Mouse (Mus musculus) hindbrain, postnatal 0 days (tissue): ENCODE measurements at regions not wholly inside any gene's neighbourhood (a gene's known extent, or its start where the extent isn't known, plus 50 kb on each side); places are given as distances from the start of the nearest gene placed in this dataset.

Source experiments
- ATAC-seq: fragments of 200-750 bp; cut with Nextera tagmentation; 2 replicates; pipeline ENCODE4 v1.8.0; 2017; ENCODE audit warnings: mild to moderate bottlenecking, moderate TSS enrichment, moderate library complexity
- DNase-seq: peaks from one replicate; pipeline ENCODE4 v3.0.0-alpha.2; 2015; ENCODE audit warnings: low spot score
- H3K27ac ChIP-seq: fragments of 300-500 bp; sonication (generic); 2 replicates; pipeline ENCODE4 v1.5.1; 2014; ENCODE audit warnings: mild to moderate bottlenecking
- H3K27me3 ChIP-seq: fragments of 300-500 bp; sonication (generic); 2 replicates; pipeline ENCODE4 v1.6.1; 2014; ENCODE audit warnings: low read length, mixed read lengths; ENCODE audit not compliant: insufficient read depth
- H3K36me3 ChIP-seq: fragments of 300-500 bp; sonication (generic); 2 replicates; pipeline ENCODE4 v1.6.1; 2014; ENCODE audit warnings: low read length, mixed read lengths; ENCODE audit not compliant: insufficient read depth
- H3K4me1 ChIP-seq: fragments of 300-500 bp; sonication (generic); 2 replicates; pipeline ENCODE4 v1.6.1; 2014; ENCODE audit warnings: antibody characterized with exemption, low read length, mixed read lengths; ENCODE audit not compliant: insufficient read depth
- H3K4me2 ChIP-seq: fragments of 300-500 bp; sonication (generic); 2 replicates; pipeline ENCODE4 v1.6.1; 2014; ENCODE audit warnings: low read depth, mild to moderate bottlenecking, low read length, moderate library complexity, mixed read lengths
- H3K4me3 ChIP-seq: fragments of 300-500 bp; sonication (generic); 2 replicates; pipeline ENCODE4 v1.5.1; 2014; ENCODE audit warnings: low read length
- H3K9ac ChIP-seq: fragments of 300-500 bp; sonication (generic); replicated peaks from 2 replicates; pipeline ENCODE4 v1.6.1; 2014; ENCODE audit warnings: mild to moderate bottlenecking, low read length, moderate library complexity, mixed read lengths
- H3K9me3 ChIP-seq: fragments of 300-500 bp; sonication (generic); 2 replicates; pipeline ENCODE4 v1.6.1; 2016; ENCODE audit warnings: low read length, mixed read lengths
- CTCF ChIP-seq: IDR thresholded peaks from 2 replicates; pipeline ENCODE4 v1.5.1; 2016; ENCODE audit warnings: antibody characterized with exemption, control low read depth, low read depth
- WGBS: fragments of 180-500 bp; shearing (Covaris S2); extraction: QIAGEN DNeasy Blood & Tissue Kit; methylation state at CpG from one replicate; pipeline ENCODE4 v1.1.7; 2014; 5-methylcytosine and 5-hydroxymethylcytosine counted together

DNA sequence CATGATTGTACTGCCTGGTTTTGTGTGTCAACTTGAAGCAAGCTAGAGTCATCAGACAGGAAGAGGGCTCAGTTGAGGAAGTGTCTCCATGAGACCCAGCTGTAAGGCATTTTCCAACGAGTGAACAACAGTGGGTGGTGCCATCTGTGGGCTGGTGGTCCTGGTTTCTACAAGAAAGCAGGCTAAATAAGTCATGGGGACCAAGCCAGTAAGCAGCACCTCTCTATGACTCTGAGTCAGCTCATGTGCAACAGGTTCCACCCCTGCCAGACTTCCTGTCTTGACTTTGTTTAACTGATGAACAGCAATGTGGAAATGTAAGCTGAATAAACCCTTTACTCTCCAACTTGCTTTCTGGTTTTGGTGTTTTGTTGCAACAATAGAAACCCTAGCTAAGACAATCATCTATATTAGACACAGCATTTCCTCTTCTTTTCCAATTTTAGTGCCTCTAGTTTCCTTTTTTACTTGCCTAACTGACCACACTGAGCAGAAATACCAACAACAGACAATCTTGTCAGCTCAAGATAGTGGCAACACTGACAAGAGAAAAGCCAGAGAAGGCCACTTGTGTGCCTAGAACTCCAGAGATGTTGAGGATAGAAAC is 231.5 kb upstream of the Ptger4 start:
- H3K9ac ChIP-seq: no peak overlapping the region
- no peak overlapping the region for H3K4me2 ChIP-seq
- H3K36me3 ChIP-seq: no peaks in the 10 kb centered on the region
- no peak for ATAC-seq
- no peak overlapping the region for H3K4me3 ChIP-seq
- DNase-seq: no peak
- no peaks in the 10 kb centered on the region for H3K9me3 ChIP-seq
- H3K4me1 ChIP-seq: no peaks in the 10 kb centered on the region
- H3K27me3 ChIP-seq: no peaks in the 10 kb centered on the region
- no peak overlapping the region for H3K27ac ChIP-seq
- no peak for TF ChIP-seq CTCF
- 50% methylated on average over 1 of the region's 1 CpGs for WGBS

DNA sequence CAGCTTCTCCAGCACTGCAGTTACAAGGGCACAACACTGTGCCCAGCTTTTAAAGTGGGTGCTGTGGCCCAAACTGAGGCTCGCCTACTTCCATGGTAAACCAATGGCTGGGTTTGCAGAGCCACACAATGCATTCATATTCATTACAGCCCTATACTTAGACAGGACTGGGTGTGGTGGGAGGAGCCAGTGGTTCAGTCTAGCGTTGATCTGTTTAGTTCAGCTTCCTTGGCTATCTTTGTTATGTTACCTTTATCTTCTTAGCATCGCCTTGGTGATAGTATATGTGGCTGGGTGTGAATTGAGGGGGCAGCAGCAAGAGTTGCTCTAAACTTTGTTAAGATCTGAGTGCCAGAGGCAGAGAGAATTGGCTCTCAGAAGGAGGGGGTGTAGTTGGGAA is 249.3 kb upstream of the Ptger4 start:
- no peak for DNase-seq
- Histone ChIP-seq H3K9ac (no peak overlapping the region), H3K9me3 (no peaks in the 10 kb centered on the region), H3K36me3 (no peaks in the 10 kb centered on the region), H3K4me3 (no peak overlapping the region), H3K4me1 (no peaks in the 10 kb centered on the region), H3K27ac (no peak overlapping the region), H3K27me3 (no peaks in the 10 kb centered on the region), H3K4me2 (no peak overlapping the region)
- no peak for ATAC-seq
- WGBS: 75% methylated on average over 3 of the region's 3 CpGs
- TF ChIP-seq CTCF: no peak

DNA sequence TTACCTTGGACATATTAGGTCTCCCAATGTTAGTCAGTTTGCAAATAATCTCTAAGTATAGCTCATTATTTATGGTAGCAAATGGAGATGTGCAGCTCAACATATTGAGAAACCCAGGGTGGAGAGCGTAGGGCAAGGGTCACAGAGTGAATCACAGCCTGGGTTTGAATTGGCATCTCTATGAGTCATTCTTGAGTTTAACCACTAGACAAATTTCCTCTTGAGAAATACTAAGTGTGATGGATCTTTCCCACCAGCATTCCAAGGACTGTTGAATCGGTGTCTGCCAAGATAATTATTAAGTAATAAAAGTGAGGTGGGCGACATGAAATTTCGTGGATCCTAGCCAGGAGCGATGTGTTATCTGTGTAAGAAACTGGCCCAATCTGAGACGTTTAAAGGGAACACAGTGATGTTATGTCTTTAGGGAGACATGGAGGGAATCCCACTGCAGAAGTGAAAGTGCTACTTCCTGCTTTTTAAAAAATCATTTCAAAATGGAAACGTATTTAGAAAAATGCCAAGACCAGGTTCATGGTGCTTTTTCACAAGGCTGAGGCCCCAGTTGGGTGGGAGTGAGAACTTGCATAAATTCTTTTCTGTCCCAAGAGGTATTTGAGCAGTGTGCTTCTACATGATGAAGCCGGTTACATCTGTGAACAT is 251.3 kb upstream of the Ptger4 start:
- no peak overlapping the region for H3K4me3 ChIP-seq
- H3K4me2 ChIP-seq: no peak overlapping the region
- ATAC-seq (no peak), DNase-seq (no peak)
- no peaks in the 10 kb centered on the region for H3K9me3 ChIP-seq
- H3K36me3 ChIP-seq: no peaks in the 10 kb centered on the region
- 86% methylated on average over 8 of the region's 8 CpGs for WGBS
- TF ChIP-seq CTCF: no peak
- no peak overlapping the region for H3K9ac ChIP-seq
- no peak overlapping the region for H3K27ac ChIP-seq
- H3K27me3 ChIP-seq: no peaks in the 10 kb centered on the region
- no peaks in the 10 kb centered on the region for H3K4me1 ChIP-seq

DNA sequence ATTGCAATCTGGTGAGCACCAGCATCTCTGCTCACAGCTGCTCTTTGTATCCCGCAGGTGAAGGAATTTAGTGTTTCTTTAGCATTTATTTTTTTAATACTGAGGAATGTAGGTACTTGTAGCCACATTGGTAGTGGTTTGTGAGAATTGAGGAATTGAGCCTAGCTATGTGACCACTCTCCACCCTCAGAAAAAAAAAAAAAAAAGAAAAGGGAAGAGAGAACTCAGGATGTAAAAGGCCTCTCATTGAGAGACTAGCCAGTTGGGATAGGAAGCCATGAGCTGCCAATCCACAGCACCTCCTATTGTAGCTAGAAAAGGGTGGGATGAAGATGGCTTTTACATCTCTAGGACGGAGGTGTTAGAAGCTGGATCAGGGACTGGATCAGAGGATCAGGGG is 252.0 kb upstream of the Ptger4 start:
- no peak overlapping the region for H3K4me2 ChIP-seq
- no peaks in the 10 kb centered on the region for H3K9me3 ChIP-seq
- H3K4me3 ChIP-seq: no peak overlapping the region
- H3K27me3 ChIP-seq: no peaks in the 10 kb centered on the region
- no peak for DNase-seq
- H3K9ac ChIP-seq: no peak overlapping the region
- 92% methylated on average over 2 of the region's 2 CpGs for WGBS
- ATAC-seq: no peak
- H3K4me1 ChIP-seq: no peaks in the 10 kb centered on the region
- no peaks in the 10 kb centered on the region for H3K36me3 ChIP-seq
- TF ChIP-seq CTCF: no peak
- no peak overlapping the region for H3K27ac ChIP-seq

DNA sequence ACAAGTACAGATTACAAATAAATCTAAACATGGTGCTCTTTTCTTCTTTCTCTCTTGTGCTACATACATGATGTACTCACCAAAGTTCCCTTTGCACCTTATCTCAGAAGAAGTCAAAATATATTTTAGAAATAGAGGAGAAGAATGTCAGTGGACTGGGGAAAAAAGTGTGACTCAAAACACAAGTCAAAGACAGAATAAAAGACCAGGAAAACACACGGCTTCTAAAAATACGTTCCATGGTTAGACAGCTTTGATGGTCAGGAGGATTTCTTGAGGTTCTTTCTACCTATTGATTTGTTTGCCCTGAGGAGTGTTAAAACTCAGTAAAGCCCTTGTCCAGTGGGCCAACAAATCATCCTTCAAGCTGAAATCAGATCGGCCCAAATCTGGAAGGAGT is 260.5 kb upstream of the Ptger4 start:
- DNase-seq (no peak), ATAC-seq (no peak)
- H3K4me3 ChIP-seq: no peak overlapping the region
- H3K4me1 ChIP-seq: no peaks in the 10 kb centered on the region
- no peaks in the 10 kb centered on the region for H3K36me3 ChIP-seq
- H3K9ac ChIP-seq: no peak overlapping the region
- H3K4me2 ChIP-seq: no peak overlapping the region
- no peak overlapping the region for H3K27ac ChIP-seq
- 88% methylated on average over 3 of the region's 3 CpGs for WGBS
- no peak for TF ChIP-seq CTCF
- H3K9me3 ChIP-seq: no peaks in the 10 kb centered on the region
- no peaks in the 10 kb centered on the region for H3K27me3 ChIP-seq

DNA sequence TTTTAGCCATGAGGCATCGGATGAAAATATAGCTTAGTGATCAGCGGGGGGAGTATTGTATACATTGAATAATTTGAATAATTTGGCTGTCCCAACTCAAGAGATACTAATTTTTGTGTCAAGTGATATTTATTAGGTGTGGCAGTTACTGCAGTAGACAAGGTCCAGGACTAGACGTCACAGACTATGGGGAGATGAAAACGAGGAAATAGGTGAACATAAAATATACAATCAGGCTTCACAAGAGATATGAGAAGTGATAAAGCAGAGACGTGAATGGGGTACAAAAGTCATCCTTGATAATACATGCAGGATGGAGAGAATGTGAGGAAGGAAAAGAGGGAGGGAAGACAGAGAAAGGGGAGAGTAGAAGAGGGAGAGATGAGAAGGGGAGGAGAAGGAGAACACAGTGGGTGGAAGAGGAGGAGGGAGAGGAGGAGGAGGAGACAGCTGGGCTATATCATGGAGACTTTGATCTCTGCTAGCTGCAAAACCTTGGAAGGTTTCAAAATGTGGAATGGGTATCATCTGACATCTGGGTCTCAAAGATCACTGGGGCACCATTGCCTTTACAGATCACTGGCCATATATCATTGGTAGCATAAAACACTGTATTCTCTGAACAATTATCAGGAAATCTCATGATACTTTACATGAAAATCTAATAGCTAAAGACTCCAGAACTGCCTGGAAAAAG is 263.0 kb upstream of the Ptger4 start:
- Histone ChIP-seq H3K4me2 (no peak overlapping the region), H3K4me3 (no peak overlapping the region), H3K9me3 (no peaks in the 10 kb centered on the region), H3K27ac (no peak overlapping the region), H3K27me3 (no peaks in the 10 kb centered on the region), H3K9ac (no peak overlapping the region), H3K36me3 (no peaks in the 10 kb centered on the region), H3K4me1 (no peaks in the 10 kb centered on the region)
- no peak for TF ChIP-seq CTCF
- no peak for DNase-seq
- 90% methylated on average over 5 of the region's 5 CpGs for WGBS
- no peak for ATAC-seq

DNA sequence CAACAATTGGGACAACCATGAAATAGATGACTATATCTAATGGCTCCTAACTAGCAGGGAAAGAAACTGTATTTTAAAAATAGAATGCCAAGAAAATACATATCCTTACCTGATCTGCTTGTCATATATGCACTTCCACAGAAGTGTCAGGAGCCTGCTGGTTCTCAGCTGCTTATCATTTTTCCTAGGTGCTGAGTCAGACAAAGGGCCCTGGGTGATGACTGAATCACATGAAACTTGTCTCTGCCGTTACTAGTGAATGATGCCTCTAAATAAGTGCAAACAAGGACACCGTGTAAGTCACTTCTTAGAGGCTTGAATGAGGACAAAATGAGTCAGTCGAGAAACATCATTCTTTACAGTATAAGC is 263.5 kb upstream of the Ptger4 start:
- no peaks in the 10 kb centered on the region for H3K4me1 ChIP-seq
- H3K9ac ChIP-seq: no peak overlapping the region
- DNase-seq (no peak), ATAC-seq (no peak)
- H3K36me3 ChIP-seq: no peaks in the 10 kb centered on the region
- H3K4me2 ChIP-seq: no peak overlapping the region
- no peak overlapping the region for H3K27ac ChIP-seq
- H3K27me3 ChIP-seq: no peaks in the 10 kb centered on the region
- 81% methylated on average over 3 of the region's 3 CpGs for WGBS
- H3K4me3 ChIP-seq: no peak overlapping the region
- TF ChIP-seq CTCF: no peak
- H3K9me3 ChIP-seq: no peaks in the 10 kb centered on the region
